Mouse (Mus musculus) neural tube, postnatal 0 days (tissue): ENCODE results near the gene Rnase9. TPM values are rescaled to one million over a fixed set of nuclear protein-coding genes. Genes with fewer than 3 reads are reported as not detected.

Experiments used
- polyA plus RNA-seq: library from polyadenylated mRNA; unstranded; fragments of >200 nt; fragmentation: Nextera tagmentation; extraction: Ambion mirVana; gene quantifications from 2 replicates; pipeline ENCODE4 v1.2.1, GENCODE M21; 2015

Rnase9 gene
- polyA plus RNA-seq, result not detected in 2 replicates

GRCm38 (mm10) chr14:51041769-51042168 is at the start of gene Rnase9:
Rnase9 (minus strand) TSS chr14:51041869.

GRCm38 (mm10) chr14:51074335-51074734 is 32.7 kb upstream of the Rnase9 start, which contains the start of gene Olfr750:
Olfr750 (minus strand) TSS chr14:51074435.

GRCm38 (mm10) chr14:51057401-51057831 is 15.7 kb upstream of the Rnase9 start, which contains the start of gene Rnase12:
Rnase12 (minus strand) TSS chr14:51057661.

GRCm38 (mm10) chr14:51050063-51050462 is 8.4 kb upstream of the Rnase9 start, which contains the start of gene Rnase11:
Rnase11 (minus strand) TSS chr14:51050163.

GRCm38 (mm10) chr14:51007152-51007801 is 34.4 kb downstream of the Rnase9 start, which contains the start of gene Rnase10:
Rnase10 (plus strand) TSS chr14:51007751.

Other genes with a start within 250 kb of the Rnase9 start
- not detected in 2 replicates for gene Ccnb1ip1, start 234.1 kb downstream of the Rnase9 start, polyA plus RNA-seq
- 34.4 TPM in 2 replicates for gene Parp2, start 234.0 kb downstream of the Rnase9 start, polyA plus RNA-seq
- gene Tep1, start 171.3 kb downstream of the Rnase9 start, polyA plus RNA-seq, result 2.4 and 3.1 TPM in 2 replicates
- gene Klhl33, start 144.4 kb downstream of the Rnase9 start, polyA plus RNA-seq, result 4.9 TPM in 2 replicates
- 77.1 and 87.6 TPM in 2 replicates for gene Osgep, start 117.0 kb downstream of the Rnase9 start, polyA plus RNA-seq
- gene Apex1, start 116.9 kb downstream of the Rnase9 start, polyA plus RNA-seq, result 120 and 123 TPM in 2 replicates
- gene Pip4p1, start 111.0 kb downstream of the Rnase9 start, polyA plus RNA-seq, result 107 and 115 TPM in 2 replicates
- 22.7 and 25.6 TPM in 2 replicates for gene Pnp, start 110.8 kb downstream of the Rnase9 start, polyA plus RNA-seq
- gene Gm49342, start 97.4 kb downstream of the Rnase9 start, polyA plus RNA-seq, result not detected in 2 replicates
- gene Pnp2, start 85.9 kb downstream of the Rnase9 start, polyA plus RNA-seq, result 1.1 and 1.5 TPM in 2 replicates
- gene Rnase10, start 34.1 kb downstream of the Rnase9 start, polyA plus RNA-seq, result 0.13 TPM in 1 of 2 replicates, not detected in the other
- not detected in 2 replicates for gene Rnase11, start 8.3 kb upstream of the Rnase9 start, polyA plus RNA-seq
- gene Rnase12, start 15.8 kb upstream of the Rnase9 start, polyA plus RNA-seq, result not detected in 2 replicates
- gene Olfr750, start 32.6 kb upstream of the Rnase9 start, polyA plus RNA-seq, result 0.06 TPM in 1 of 2 replicates, not detected in the other
- gene Rnase4, start 49.2 kb upstream of the Rnase9 start, polyA plus RNA-seq, result 28.1 and 29.2 TPM in 2 replicates
- 5.1 and 5.8 TPM in 2 replicates for gene Ang, start 49.3 kb upstream of the Rnase9 start, polyA plus RNA-seq
- gene Eddm3b, start 72.6 kb upstream of the Rnase9 start, polyA plus RNA-seq, result not detected in 2 replicates
- 0.62 and 0.72 TPM in 2 replicates for gene Rnase6, start 82.0 kb upstream of the Rnase9 start, polyA plus RNA-seq
- gene Rnase1, start 104.9 kb upstream of the Rnase9 start, polyA plus RNA-seq, result 0.71 and 1.2 TPM in 2 replicates
- not detected in 2 replicates for gene Rnase2b, start 120.4 kb upstream of the Rnase9 start, polyA plus RNA-seq
- gene Ang2, start 157.3 kb upstream of the Rnase9 start, polyA plus RNA-seq, result not detected in 2 replicates
- gene Ear14, start 161.5 kb upstream of the Rnase9 start, polyA plus RNA-seq, result not detected in 2 replicates
- not detected in 2 replicates for gene Rnase2a, start 214.2 kb upstream of the Rnase9 start, polyA plus RNA-seq